Mouse (Mus musculus): ENCODE results near the gene Mpp3.

DNA sequence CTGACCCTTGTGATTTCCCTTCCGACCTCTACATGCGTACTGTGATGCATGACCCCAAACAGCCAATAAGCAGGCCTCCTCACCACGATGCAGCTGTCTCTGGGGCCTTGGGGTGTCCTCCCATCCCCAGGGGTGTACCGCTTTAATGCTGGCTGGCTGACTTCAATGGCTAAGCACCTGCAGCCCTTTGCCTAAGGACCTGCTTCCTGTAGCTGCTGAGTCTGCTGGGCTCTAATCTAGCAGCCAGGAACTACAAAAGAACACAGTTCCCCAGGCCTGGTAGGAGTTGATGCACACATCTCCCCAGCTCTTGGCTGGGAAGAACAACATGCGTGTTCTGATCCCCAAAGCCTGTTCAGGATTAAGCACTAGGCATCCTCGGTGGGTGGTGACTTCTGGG, 12.8 kb downstream of the Mpp3 start:
- TF ChIP-seq TAL1 (IDR thresholded peaks at IDR 0.05; ENCODE audit: low read length) (no peak), GATA1 (IDR thresholded peaks at IDR 0.05; ENCODE audit: low read length) (no peak)

All from erythroblast, embryonic 14.5 days (primary cell).